Mouse (Mus musculus) heart, embryonic 14.5 days (tissue): ENCODE results near the gene Hopx. TPM values are rescaled to one million over a fixed set of nuclear protein-coding genes. Genes with fewer than 3 reads are reported as not detected.

Experiments
- ATAC-seq: fragments of 200-750 bp; cut with Nextera tagmentation; 2 replicates; pipeline ENCODE4 v1.8.0; 2017; ENCODE audit warnings: low read depth, moderate TSS enrichment; ENCODE audit not compliant: insufficient number of reproducible peaks, insufficient read depth, low FRiP score
- H3K27ac ChIP-seq, 2 experiments: fragments of 200-500 bp in 1 of 2; fragments of 300-500 bp in 1 of 2; sonication (generic) in 1 of 2; replicated peaks in 1 of 2; 2 replicates each; pipeline ENCODE4 v1.5.1; 2012 to 2014; ENCODE audit warnings: low read depth in 2 of 2, low read length in 2 of 2, control low read depth in 1 of 2, mild to moderate bottlenecking in 1 of 2, mixed read lengths in 1 of 2; ENCODE audit not compliant: control insufficient read depth in 1 of 2, insufficient read depth in 1 of 2
- H3K27me3 ChIP-seq: fragments of 300-500 bp; sonication (generic); 2 replicates; pipeline ENCODE4 v1.6.1; 2014; ENCODE audit warnings: mild to moderate bottlenecking, low read length, control low read depth; ENCODE audit not compliant: control insufficient read depth, insufficient read depth
- H3K36me3 ChIP-seq: fragments of 300-500 bp; sonication (generic); 2 replicates; pipeline ENCODE4 v1.6.1; 2014; ENCODE audit warnings: mild to moderate bottlenecking, control low read depth, low read length, mixed read lengths; ENCODE audit not compliant: control insufficient read depth, insufficient read depth
- H3K4me1 ChIP-seq, 2 experiments: fragments of 200-500 bp in 1 of 2; fragments of 300-500 bp in 1 of 2; sonication (generic) in 1 of 2; 2 replicates each; pipeline ENCODE4 v1.6.1; 2012 to 2014; ENCODE audit warnings: low read length in 2 of 2, control low read depth in 1 of 2, mixed read lengths in 1 of 2; ENCODE audit not compliant: control insufficient read depth in 2 of 2, insufficient read depth in 2 of 2
- H3K4me2 ChIP-seq: fragments of 300-500 bp; sonication (generic); 2 replicates; pipeline ENCODE4 v1.6.1; 2014; ENCODE audit warnings: mild to moderate bottlenecking, low read length
- H3K4me3 ChIP-seq, 2 experiments: fragments of 200-500 bp in 1 of 2; fragments of 300-500 bp in 1 of 2; sonication (generic) in 1 of 2; 2 replicates each; pipeline ENCODE4 v1.5.1; 2012 to 2014; ENCODE audit warnings: low read length in 2 of 2, mild to moderate bottlenecking in 2 of 2, control low read depth in 1 of 2, low read depth in 1 of 2, moderate library complexity in 1 of 2; ENCODE audit not compliant: control insufficient read depth in 1 of 2, insufficient read depth in 1 of 2
- H3K9ac ChIP-seq: fragments of 300-500 bp; sonication (generic); 2 replicates; pipeline ENCODE4 v1.6.1; 2014; ENCODE audit warnings: mild to moderate bottlenecking, low read length
- H3K9me3 ChIP-seq: fragments of 300-500 bp; sonication (generic); 2 replicates; pipeline ENCODE4 v1.6.1; 2016; ENCODE audit warnings: low read length, control low read depth; ENCODE audit not compliant: control insufficient read depth
- WGBS: fragments of 180-500 bp; shearing (Covaris S2); extraction: QIAGEN DNeasy Blood & Tissue Kit; methylation state at CpG from one replicate; pipeline ENCODE4 v1.1.7; 2014; 5-methylcytosine and 5-hydroxymethylcytosine counted together
- polyA plus RNA-seq: library from polyadenylated mRNA; unstranded; fragments of >200 nt; fragmentation: Nextera tagmentation; extraction: Ambion mirVana; gene quantifications from 2 replicates; pipeline ENCODE4 v1.2.1, GENCODE M21; 2014

Hopx gene
- polyA plus RNA-seq = 30.1 and 34.0 TPM in 2 replicates

- peaks cover 15 to 21% of the 10 kb centered on the region in 2 experiments for H3K4me1 ChIP-seq
- H3K27me3 ChIP-seq = no peaks in the 10 kb centered on the region
- H3K9ac ChIP-seq = peak within 1 kb of the TSS; percentile 84
- H3K36me3 ChIP-seq = no peaks in the 10 kb centered on the region; the same call in 1 of the 2 replicates
- no peaks in the 10 kb centered on the region for H3K9me3 ChIP-seq
- peak within 1 kb of the TSS; percentile 96 to 97 for H3K27ac ChIP-seq
- ATAC-seq = peak; percentile 84
- 16% methylated on average over 33 of the region's 33 CpGs for WGBS
- peak within 1 kb of the TSS; percentile 72 for H3K4me2 ChIP-seq
- peak within 1 kb of the TSS; percentile 49 to 58 for H3K4me3 ChIP-seq
Observed at GRCm38 (mm10) chr5:77114817-77115731, at the start of gene Hopx. Gene Hopx (minus strand): TSS chr5:77115121.

GRCm38 (mm10) chr5:77163597-77163996 is 48.7 kb upstream of the Hopx start:
- no peaks in the 10 kb centered on the region for H3K36me3 ChIP-seq
- no peak overlapping the region for H3K9ac ChIP-seq
- ATAC-seq = no peak
- no peaks in the 10 kb centered on the region for H3K27me3 ChIP-seq
- H3K4me2 ChIP-seq = no peak overlapping the region
- no peak overlapping the region for H3K27ac ChIP-seq
- 90% methylated on average over 7 of the region's 7 CpGs for WGBS
- H3K4me3 ChIP-seq = no peak overlapping the region
- no peaks in the 10 kb centered on the region for H3K9me3 ChIP-seq
- H3K4me1 ChIP-seq = peaks cover 0 to 3% of the 10 kb centered on the region in 2 experiments; a peak in 2 of 4 replicates

GRCm38 (mm10) chr5:77162566-77162965 is 47.6 kb upstream of the Hopx start:
- Histone ChIP-seq H3K4me1 (peaks cover 0 to 8% of the 10 kb centered on the region in 2 experiments; a peak in 2 of 4 replicates), H3K27ac (no peak overlapping the region), H3K9me3 (no peaks in the 10 kb centered on the region), H3K9ac (no peak overlapping the region), H3K4me2 (no peak overlapping the region), H3K4me3 (no peak overlapping the region), H3K36me3 (no peaks in the 10 kb centered on the region), H3K27me3 (no peaks in the 10 kb centered on the region)
- WGBS = 89% methylated on average over 3 of the region's 3 CpGs
- ATAC-seq = no peak

GRCm38 (mm10) chr5:77157777-77158540 is 43.0 kb upstream of the Hopx start:
- ATAC-seq = no peak
- Histone ChIP-seq H3K4me2 (no peak overlapping the region), H3K4me3 (no peak overlapping the region), H3K4me1 (peaks cover 4 to 8% of the 10 kb centered on the region in 2 experiments; a peak in 2 of 4 replicates), H3K27me3 (no peaks in the 10 kb centered on the region), H3K27ac (no peak overlapping the region), H3K9me3 (no peaks in the 10 kb centered on the region), H3K9ac (no peak overlapping the region), H3K36me3 (no peaks in the 10 kb centered on the region)
- 50% methylated on average over 14 of the region's 14 CpGs for WGBS

- no peak overlapping the region for H3K4me2 ChIP-seq
- WGBS = 72% methylated on average over 5 of the region's 5 CpGs
Observed at GRCm38 (mm10) chr5:77156938-77157337, 42.0 kb upstream of the Hopx start.

GRCm38 (mm10) chr5:77155526-77155925 is 40.6 kb upstream of the Hopx start:
- H3K4me3 ChIP-seq = no peak overlapping the region
- no peaks in the 10 kb centered on the region for H3K27me3 ChIP-seq
- peaks cover 6 to 14% of the 10 kb centered on the region in 2 experiments; a peak in 2 of 4 replicates for H3K4me1 ChIP-seq
- no peak overlapping the region for H3K27ac ChIP-seq
- ATAC-seq = no peak
- no peaks in the 10 kb centered on the region for H3K9me3 ChIP-seq
- H3K36me3 ChIP-seq = no peaks in the 10 kb centered on the region
- H3K9ac ChIP-seq = no peak overlapping the region
- 87% methylated on average over 12 of the region's 12 CpGs for WGBS
- no peak overlapping the region for H3K4me2 ChIP-seq

More at GRCm38 (mm10) chr5:77156938-77157337, 42.0 kb upstream of the Hopx start:
- H3K9me3 ChIP-seq = no peaks in the 10 kb centered on the region
- ATAC-seq = no peak
- no peaks in the 10 kb centered on the region for H3K27me3 ChIP-seq
- no peak overlapping the region for H3K4me3 ChIP-seq
- peaks cover 4 to 8% of the 10 kb centered on the region in 2 experiments; a peak in 2 of 4 replicates for H3K4me1 ChIP-seq
- H3K9ac ChIP-seq = no peak overlapping the region
- H3K36me3 ChIP-seq = no peaks in the 10 kb centered on the region
- H3K27ac ChIP-seq = no peak overlapping the region

- WGBS = 51% methylated on average over 5 of the region's 5 CpGs
- no peak overlapping the region for H3K4me3 ChIP-seq
- no peaks in the 10 kb centered on the region for H3K36me3 ChIP-seq
- H3K27ac ChIP-seq = no peak overlapping the region
- H3K4me2 ChIP-seq = no peak overlapping the region
- H3K9me3 ChIP-seq = no peaks in the 10 kb centered on the region
- H3K27me3 ChIP-seq = no peaks in the 10 kb centered on the region
- no peak overlapping the region for H3K9ac ChIP-seq
- H3K4me1 ChIP-seq = peaks cover 6 to 14% of the 10 kb centered on the region in 2 experiments; a peak in 2 of 4 replicates
- ATAC-seq = no peak
Observed at GRCm38 (mm10) chr5:77154812-77155211, 39.9 kb upstream of the Hopx start.
